Mouse (Mus musculus) spleen, postnatal 36 days (tissue): Measurements from ENCODE around the gene Mxd1.

Experiments used
- DNase-seq, 2 experiments: peaks; one replicate each; pipeline ENCODE4 v3.0.0; 2022; ENCODE audit warnings: low spot score in 2 of 2, mixed read lengths in 1 of 2

The Mxd1 gene

DNA sequence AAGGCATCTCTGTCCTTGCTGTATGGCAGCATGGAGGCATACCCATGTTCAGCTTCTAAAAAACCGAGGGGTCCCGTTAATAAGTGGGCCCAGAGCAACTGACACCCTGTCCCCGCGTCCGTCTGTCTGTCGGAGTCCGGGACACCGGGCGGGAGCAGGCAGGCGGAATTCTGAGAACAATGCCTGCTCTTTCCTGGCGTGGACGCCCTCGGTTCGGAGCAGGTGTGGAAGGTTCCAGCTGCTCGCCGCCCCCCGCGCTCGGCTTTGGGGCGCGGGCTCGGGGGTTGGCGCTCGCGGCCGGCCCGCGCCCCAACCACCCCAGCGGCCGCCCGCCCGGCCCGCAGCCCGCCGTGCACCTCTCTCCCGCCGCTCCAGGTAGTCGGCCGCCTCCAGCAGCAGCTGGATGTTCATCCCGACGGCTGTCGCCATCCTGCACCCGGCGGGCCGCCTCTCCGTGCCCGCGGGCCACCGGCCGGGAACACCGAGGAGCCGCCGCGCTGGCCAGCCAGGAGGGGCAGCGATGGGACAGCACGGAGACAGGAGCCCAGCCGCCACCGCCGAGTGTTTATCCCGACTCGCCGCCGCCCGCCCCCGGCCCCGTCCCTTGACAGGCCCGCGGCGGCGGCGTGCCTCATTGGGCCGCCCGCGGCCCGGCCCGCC is at the start of gene Mxd1:
Gene Mxd1 (minus strand): TSS at position 582 of the 660 bp plus-strand sequence.
- DNase-seq, result no peak

DNA sequence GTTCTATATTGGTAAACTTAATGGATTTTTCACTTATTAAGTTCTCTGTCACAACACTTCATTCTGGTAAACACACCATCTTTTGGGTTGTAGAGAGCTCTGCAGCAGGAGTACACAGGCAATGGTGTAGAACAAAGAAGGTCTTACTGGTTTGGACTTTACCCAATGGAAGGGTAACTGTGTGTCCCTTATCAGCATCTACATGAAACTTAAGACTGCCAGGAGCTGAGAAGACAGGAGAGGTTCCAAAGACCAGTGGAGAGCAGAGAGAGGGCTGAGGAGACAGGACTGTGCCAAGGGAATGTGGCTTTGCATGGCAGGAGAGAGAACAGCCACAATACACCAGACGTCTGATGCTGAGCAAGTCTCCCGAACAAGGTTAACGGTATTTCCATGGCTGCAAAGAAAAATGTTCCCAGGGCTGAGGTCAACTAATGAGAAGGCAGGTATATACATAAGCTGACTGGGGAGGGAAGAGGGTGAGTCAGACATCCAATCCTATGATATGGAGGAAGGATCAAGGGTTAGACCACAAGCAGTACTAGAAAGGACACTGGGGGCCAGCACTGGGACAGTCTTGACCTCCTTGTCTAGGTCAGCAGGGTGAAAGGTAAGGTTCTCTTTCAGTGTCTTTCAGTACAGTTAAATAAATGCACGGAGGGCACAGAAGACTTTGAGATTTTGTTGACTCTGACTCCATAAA is 39.3 kb upstream of the Mxd1 start:
- DNase-seq, result no peak

GRCm38 (mm10) chr6:86702577-86702976 is 33.6 kb upstream of the Mxd1 start:
- no peak for DNase-seq

DNA sequence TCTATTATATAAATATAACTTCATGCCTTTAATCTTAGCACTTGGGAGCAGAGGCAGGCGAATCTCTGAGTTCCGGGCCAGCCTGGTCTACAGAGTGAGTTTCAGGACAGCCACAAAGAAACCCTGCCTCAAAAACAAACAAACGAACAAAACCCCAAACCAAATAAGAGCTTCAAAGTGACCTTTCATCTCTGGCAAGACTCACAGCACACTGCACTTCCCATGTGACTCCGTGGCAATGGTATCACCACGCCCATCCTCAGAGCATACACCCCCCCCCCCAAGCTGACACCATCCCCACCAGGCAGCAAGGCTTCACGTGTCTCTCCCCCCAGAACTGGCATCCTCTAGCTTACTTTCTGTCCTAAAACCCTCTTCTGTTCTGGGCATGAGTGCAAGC is 28.9 kb upstream of the Mxd1 start:
- DNase-seq, result no peak

DNA sequence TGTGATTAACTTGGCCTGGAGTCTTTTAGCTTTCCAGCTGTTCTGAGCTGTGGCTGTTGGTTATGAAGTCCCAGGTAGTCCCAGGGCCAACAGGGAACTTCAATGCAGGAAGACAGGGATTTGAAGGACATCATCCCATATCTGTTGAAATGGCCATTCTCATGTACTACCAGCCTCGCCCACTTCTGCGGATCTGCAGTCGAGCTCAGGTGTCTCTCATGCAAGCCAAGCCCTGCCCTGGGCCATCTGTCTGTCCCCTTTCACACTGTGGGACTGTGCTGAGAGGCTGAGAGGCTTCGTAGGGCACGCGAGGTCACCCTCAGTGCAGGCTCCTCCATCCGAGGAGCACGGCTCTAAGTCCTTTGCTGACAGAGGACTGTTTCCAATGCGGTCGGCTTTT is 27.3 kb upstream of the Mxd1 start:
- DNase-seq, result no peak

DNA sequence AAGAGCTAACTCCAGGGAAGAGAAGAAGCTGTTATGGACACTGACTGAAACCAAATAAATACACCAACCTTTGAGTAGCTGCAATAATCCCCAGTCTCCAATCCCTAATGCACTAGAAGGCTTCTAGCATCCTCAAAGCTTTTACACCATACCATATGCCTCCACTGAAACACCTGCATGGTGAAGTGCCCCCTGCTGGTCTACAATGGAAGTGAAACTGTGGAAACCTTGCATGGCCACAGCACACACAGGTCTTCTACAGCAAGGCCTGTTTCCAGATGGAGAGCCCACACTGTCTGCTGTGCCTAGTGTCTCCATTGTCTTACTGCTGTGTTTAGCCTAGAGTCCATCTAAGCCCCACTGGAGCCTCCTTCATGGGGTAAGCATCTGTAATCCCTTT is 25.5 kb upstream of the Mxd1 start:
- peak; percentile 39 to 53 for DNase-seq

DNA sequence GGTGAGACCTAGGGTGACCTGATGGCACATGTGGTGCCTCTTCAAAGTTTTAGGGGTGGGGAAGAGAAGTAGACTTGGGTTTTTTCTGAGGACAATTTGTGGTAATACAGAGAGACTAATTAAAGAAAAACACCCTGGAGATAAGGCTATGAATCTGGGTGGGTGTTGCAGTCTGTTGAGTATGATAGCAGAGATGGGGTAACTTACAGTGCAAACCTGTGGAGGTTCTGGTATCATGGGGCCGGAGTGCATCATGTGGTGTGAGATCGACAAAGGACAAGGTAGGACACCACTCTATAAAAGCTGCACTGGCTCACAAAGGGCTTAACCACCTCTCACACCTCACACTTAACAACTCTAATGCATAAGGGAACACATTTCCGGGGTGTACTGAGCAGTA is 20.7 kb upstream of the Mxd1 start:
- no peak for DNase-seq

GRCm38 (mm10) chr6:86686971-86687370 is 18.0 kb upstream of the Mxd1 start:
- DNase-seq, result no peak

DNA sequence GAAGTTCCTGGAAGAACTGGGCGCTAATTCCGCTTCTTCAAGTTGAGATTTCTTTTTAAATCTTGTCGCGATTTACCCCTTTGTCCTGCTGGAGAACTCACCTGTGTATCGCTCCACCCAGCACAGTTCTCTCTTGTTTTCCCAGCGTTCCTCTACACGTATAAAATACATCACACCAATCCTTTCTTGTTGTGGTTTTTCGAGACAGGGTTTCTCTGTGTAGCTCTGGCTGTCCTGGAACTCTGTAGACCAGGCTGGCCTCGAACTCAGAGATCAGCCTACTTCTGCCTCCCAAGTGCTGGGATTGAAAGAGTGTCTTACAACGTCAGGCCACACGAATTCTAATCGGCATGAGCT is 15.7 kb upstream of the Mxd1 start:
- DNase-seq, result no peak

GRCm38 (mm10) chr6:86683872-86684654 is 15.1 kb upstream of the Mxd1 start, which contains the start of gene Snrnp27:
Gene Snrnp27, minus strand, starts transcription at chr6:86684522.
- peak; percentile 87 to 89 for DNase-seq

DNA sequence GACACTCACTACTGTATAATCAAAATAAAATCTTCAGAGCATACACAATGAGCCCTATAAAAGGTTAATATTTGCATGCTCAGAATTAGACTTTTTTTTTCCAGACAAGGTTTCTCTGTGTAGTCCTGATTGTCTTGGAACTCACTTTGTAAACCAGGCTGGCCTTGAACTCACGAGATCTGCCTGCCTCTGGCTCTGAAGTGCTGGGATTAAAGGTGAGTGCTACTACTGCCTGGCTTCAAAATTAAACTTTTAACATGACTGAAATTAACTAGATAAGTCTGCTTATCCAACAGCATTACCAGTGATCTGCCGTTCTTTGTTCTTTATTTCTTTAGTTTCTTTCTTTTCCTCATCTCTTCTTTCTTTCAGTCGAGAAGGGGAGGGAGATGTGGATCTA is 12.3 kb upstream of the Mxd1 start:
- DNase-seq, result no peak

- DNase-seq, result no peak
Measured at GRCm38 (mm10) chr6:86678341-86678740, 9.4 kb upstream of the Mxd1 start.

DNA sequence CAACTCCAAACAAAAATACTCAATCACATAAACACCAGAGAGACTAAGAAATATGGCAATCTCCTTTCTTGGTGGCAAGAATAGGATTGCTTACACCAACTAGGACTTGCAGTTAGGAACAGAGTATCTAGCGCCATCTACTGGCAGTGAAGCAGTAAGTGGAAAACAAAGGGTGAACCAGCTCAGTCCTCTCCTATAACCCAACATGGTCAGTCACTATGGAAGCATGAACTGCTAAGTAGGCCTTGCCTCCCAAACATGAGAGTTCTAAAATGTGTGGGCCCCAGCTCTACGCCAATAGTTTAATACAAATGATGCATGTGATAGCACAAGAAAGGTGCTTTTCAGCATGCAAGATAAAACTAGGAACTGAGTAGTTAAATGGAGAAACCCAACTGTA is 1.9 kb upstream of the Mxd1 start:
- DNase-seq, result peak; percentile 64 to 72

- DNase-seq, result peak; percentile 100
Measured at GRCm38 (mm10) chr6:86669240-86669727, 323 bp upstream of the Mxd1 start.

GRCm38 (mm10) chr6:86667061-86667460 is 1.9 kb downstream of the Mxd1 start:
- DNase-seq, result no peak

DNA sequence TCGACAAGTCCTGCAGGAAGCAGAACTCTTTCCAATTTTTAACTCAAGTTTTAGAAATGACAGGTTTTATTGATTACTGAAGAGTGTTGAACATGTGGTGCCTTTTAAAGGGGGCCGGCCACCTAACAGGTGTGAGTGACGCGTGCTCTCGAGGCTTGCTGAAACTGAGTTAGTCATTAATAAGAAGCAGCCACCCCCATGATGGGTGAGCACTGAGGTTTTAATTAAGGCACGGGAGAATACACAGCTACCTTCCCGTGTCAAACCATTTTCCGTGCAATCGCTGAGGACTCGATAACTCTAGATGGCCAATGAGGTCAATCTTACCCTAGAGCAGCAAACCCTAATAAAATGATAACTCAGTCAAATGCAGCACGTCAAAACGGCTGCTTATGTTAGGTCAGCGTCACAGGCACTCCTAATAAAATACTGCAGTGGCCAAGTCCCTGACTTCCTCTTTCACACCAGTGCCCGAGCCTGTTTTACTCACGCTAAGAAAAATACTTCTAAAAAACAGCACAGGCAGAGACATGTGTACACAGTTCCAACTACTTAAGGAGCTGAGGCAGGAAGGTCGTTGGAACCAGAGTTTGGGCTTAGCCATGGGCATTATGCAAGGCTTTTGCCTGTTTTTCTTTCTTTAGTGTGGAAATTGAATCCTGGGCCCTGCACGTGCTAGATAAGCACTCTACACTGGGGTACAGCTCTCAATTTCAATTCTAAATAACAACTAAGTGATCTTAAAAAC is 3.2 kb downstream of the Mxd1 start:
- DNase-seq, result peak in 1 of 2 experiments; percentile 19

GRCm38 (mm10) chr6:86665076-86665475 is 3.9 kb downstream of the Mxd1 start:
- DNase-seq, result no peak

DNA sequence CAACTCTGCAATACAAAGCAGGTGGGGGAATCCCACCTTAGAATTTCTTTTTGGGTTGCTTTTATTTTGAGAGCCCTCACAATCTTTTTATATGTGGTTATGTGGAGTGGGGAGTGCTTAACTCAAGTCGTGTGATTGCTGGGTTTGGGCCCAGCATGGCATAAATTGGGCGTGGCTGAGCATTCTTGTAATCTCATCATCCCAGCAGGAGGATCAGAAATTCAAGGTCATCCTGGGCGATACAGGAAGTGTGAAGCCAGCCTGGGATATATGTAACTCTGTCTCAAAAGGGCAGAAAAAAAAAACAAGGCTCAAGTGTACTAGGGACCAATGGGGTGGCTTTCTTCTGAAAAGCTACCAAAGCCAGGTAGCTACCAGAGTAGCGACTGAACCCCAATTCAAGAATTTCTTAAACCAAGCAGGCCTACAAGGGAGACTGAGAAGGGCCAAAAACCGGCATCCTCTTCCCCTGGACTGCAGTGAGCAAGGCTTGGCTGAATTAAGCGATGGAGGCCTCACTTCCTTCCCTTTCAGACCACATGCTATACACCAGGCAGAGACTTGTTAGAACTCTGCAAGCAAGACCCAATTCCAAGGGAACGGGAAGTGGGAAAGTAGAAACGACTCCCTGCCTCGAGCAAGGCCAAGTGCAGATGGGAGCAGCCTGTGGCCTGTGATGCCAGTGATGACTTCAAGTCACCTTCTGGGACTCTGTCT is 8.6 kb downstream of the Mxd1 start:
- peak; percentile 22 to 63 for DNase-seq

DNA sequence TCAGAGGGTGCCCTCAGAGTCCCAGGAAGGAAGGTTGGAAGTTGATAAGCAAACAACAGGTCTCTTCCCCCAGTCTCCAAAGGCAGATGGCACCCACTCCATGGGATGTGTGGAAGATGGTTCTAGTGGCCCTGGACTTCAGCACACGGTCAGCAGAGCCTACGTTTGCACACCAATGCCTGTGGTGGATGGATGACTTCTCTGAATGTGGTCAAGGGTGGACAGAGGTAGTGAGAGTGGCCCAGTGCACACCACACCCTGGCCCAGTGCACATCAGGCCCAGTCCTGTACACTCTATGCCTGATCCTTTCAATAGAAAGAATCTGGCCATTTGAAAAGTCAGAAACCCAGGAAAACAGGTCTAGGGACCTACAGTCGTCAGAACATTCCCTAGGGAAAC is 10.5 kb downstream of the Mxd1 start:
- DNase-seq, result no peak

GRCm38 (mm10) chr6:86654270-86654916 is 14.6 kb downstream of the Mxd1 start:
- peak; percentile 42 to 48 for DNase-seq

GRCm38 (mm10) chr6:86653026-86653425 is 15.9 kb downstream of the Mxd1 start:
- DNase-seq, result no peak
